Mouse (Mus musculus): ENCODE data around the gene Ddx4.
"Not testable (repeated sequence)": the region's sequence is repeated elsewhere in the genome, so short reads cannot be mapped to it uniquely, and the experiment has no call there.

Gene Ddx4

GRCm38 (mm10) chr13:112636498-112636897 lies 15.8 kb downstream of the Ddx4 start:
- no peak for DNase-seq (ENCODE audit: low read depth, low spot score)

GRCm38 (mm10) chr13:112635174-112635837 lies 17.0 kb downstream of the Ddx4 start:
- DNase-seq (ENCODE audit: low read depth, low spot score) = no peak

GRCm38 (mm10) chr13:112625566-112625965 lies 26.7 kb downstream of the Ddx4 start:
- no peak for DNase-seq (ENCODE audit: low read depth, low spot score)

- no peak for DNase-seq (ENCODE audit: low read depth, low spot score)
Measured at GRCm38 (mm10) chr13:112624622-112625021, 27.7 kb downstream of the Ddx4 start.

GRCm38 (mm10) chr13:112623656-112624055 lies 28.6 kb downstream of the Ddx4 start:
- no peak for DNase-seq (ENCODE audit: low read depth, low spot score)

GRCm38 (mm10) chr13:112621592-112621991 lies 30.7 kb downstream of the Ddx4 start:
- peak; percentile 36 for DNase-seq (ENCODE audit: low read depth, low spot score)

- no peak for DNase-seq (ENCODE audit: low read depth, low spot score)
Measured at GRCm38 (mm10) chr13:112608606-112609005, 43.7 kb downstream of the Ddx4 start.

- DNase-seq (ENCODE audit: low read depth, low spot score) = no peak
Measured at GRCm38 (mm10) chr13:112604411-112604810, 47.9 kb downstream of the Ddx4 start.

GRCm38 (mm10) chr13:112603839-112604238 lies 48.4 kb downstream of the Ddx4 start:
- no peak for DNase-seq (ENCODE audit: low read depth, low spot score)

- DNase-seq (ENCODE audit: low read depth, low spot score) = no peak
Measured at GRCm38 (mm10) chr13:112602607-112603006, 49.7 kb downstream of the Ddx4 start.

GRCm38 (mm10) chr13:112594260-112594659 lies 58.0 kb downstream of the Ddx4 start, which contains the start of gene Il31ra:
TSS of gene Il31ra (minus strand) at chr13:112594360.
- DNase-seq (ENCODE audit: low read depth, low spot score) = not testable (repeated sequence)

GRCm38 (mm10) chr13:112590254-112590653 lies 62.0 kb downstream of the Ddx4 start:
- no peak for DNase-seq (ENCODE audit: low read depth, low spot score)

GRCm38 (mm10) chr13:112589625-112590024 lies 62.6 kb downstream of the Ddx4 start:
- no peak for DNase-seq (ENCODE audit: low read depth, low spot score)

- no peak for DNase-seq (ENCODE audit: low read depth, low spot score)
Measured at GRCm38 (mm10) chr13:112584556-112585237, 67.6 kb downstream of the Ddx4 start.

GRCm38 (mm10) chr13:112582291-112582690 lies 70.0 kb downstream of the Ddx4 start:
- no peak for DNase-seq (ENCODE audit: low read depth, low spot score)

GRCm38 (mm10) chr13:112581796-112582195 lies 70.5 kb downstream of the Ddx4 start:
- no peak for DNase-seq (ENCODE audit: low read depth, low spot score)

GRCm38 (mm10) chr13:112580590-112581320 lies 71.5 kb downstream of the Ddx4 start:
- peak; percentile 16 for DNase-seq (ENCODE audit: low read depth, low spot score)

GRCm38 (mm10) chr13:112578041-112578440 lies 74.2 kb downstream of the Ddx4 start:
- not testable (repeated sequence) for DNase-seq (ENCODE audit: low read depth, low spot score)

GRCm38 (mm10) chr13:112573800-112574199 lies 78.5 kb downstream of the Ddx4 start:
- no peak for DNase-seq (ENCODE audit: low read depth, low spot score)

- DNase-seq (ENCODE audit: low read depth, low spot score) = no peak
Measured at GRCm38 (mm10) chr13:112570768-112571167, 81.5 kb downstream of the Ddx4 start.

GRCm38 (mm10) chr13:112569606-112570005 lies 82.7 kb downstream of the Ddx4 start:
- DNase-seq (ENCODE audit: low read depth, low spot score) = no peak

GRCm38 (mm10) chr13:112560554-112561138 lies 91.6 kb downstream of the Ddx4 start:
- DNase-seq (ENCODE audit: low read depth, low spot score) = peak; percentile 60
